Mouse (Mus musculus) hindbrain, embryonic 10.5 days (tissue): Measurements from ENCODE around the gene Trmt2b. TPM values are rescaled to one million over a fixed set of nuclear protein-coding genes. Genes with fewer than 3 reads are reported as not detected.

Experiments used
- DNase-seq: peaks from one replicate; pipeline ENCODE4 v3.0.0-alpha.2; 2017; ENCODE audit warnings: low spot score
- H3K27ac ChIP-seq: fragments of 300-500 bp; sonication (generic); 2 replicates; pipeline ENCODE4 v1.5.1; 2016; ENCODE audit warnings: mild to moderate bottlenecking, moderate library complexity
- H3K27me3 ChIP-seq: fragments of 300-500 bp; sonication (generic); 2 replicates; pipeline ENCODE4 v1.6.1; 2016; ENCODE audit warnings: mild to moderate bottlenecking; ENCODE audit not compliant: poor library complexity, insufficient read depth, severe bottlenecking
- H3K36me3 ChIP-seq: fragments of 300-500 bp; sonication (generic); 2 replicates; pipeline ENCODE4 v1.6.1; 2016; ENCODE audit warnings: mild to moderate bottlenecking, moderate library complexity
- H3K4me1 ChIP-seq: fragments of 300-500 bp; sonication (generic); replicated peaks from 2 replicates; pipeline ENCODE4 v1.6.1; 2016; ENCODE audit warnings: mild to moderate bottlenecking
- H3K4me3 ChIP-seq: fragments of 300-500 bp; sonication (generic); 2 replicates; pipeline ENCODE4 v1.5.1; 2016; ENCODE audit warnings: mild to moderate bottlenecking, moderate library complexity
- H3K9me3 ChIP-seq: fragments of 300-500 bp; sonication (generic); 2 replicates; pipeline ENCODE4 v1.6.1; 2016; ENCODE audit warnings: mild to moderate bottlenecking, moderate library complexity
- WGBS: fragments of 180-500 bp; shearing (Covaris S2); methylation state at CpG from one replicate; pipeline ENCODE4 v1.1.7; 2016; 5-methylcytosine and 5-hydroxymethylcytosine counted together
- polyA plus RNA-seq: library from polyadenylated mRNA; unstranded; fragments of >200 nt; fragmentation: Nextera tagmentation; extraction: Ambion mirVana; gene quantifications from 2 replicates; pipeline ENCODE4 v1.2.1, GENCODE M21; 2016

The Trmt2b gene
- polyA plus RNA-seq, 1 experiment from 2014 or later = 6.3 TPM

DNA sequence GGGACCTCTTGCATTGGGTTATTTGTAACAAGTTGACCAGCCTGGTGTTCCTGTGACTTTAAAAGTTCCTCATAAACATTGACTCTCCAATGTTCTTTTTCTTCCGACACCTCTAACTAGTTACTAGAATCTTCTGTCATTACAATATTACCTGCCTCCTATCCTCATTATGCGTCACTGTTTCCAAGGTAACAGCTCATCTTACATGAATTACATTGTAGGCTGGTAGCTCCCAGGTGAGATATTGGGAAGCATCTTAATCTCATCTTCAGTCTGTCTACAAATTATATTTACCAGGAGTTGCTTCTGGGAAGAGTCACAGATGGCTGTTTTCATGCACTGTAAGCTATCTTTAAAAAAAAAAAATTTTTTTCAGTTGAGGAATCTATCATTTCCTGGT is 8.3 kb upstream of the Trmt2b start:
- H3K4me1 ChIP-seq = no peaks in the 10 kb centered on the region
- H3K9me3 ChIP-seq = no peaks in the 10 kb centered on the region
- WGBS = 89% methylated on average over 2 of the region's 2 CpGs
- DNase-seq = no peak
- no peak overlapping the region for H3K27ac ChIP-seq
- no peaks in the 10 kb centered on the region for H3K36me3 ChIP-seq
- H3K27me3 ChIP-seq = peaks cover 24% of the 10 kb centered on the region
- no peak overlapping the region for H3K4me3 ChIP-seq

GRCm38 (mm10) chrX:134280531-134280930 is 3.7 kb upstream of the Trmt2b start:
- Histone ChIP-seq H3K27me3 (peaks cover 22% of the 10 kb centered on the region), H3K27ac (no peak overlapping the region), H3K4me1 (peaks cover 7% of the 10 kb centered on the region; the same call in 1 of the 2 replicates), H3K36me3 (no peaks in the 10 kb centered on the region), H3K9me3 (no peaks in the 10 kb centered on the region), H3K4me3 (no peak overlapping the region)
- DNase-seq = no peak
- 86% methylated on average over 3 of the region's 3 CpGs for WGBS

DNA sequence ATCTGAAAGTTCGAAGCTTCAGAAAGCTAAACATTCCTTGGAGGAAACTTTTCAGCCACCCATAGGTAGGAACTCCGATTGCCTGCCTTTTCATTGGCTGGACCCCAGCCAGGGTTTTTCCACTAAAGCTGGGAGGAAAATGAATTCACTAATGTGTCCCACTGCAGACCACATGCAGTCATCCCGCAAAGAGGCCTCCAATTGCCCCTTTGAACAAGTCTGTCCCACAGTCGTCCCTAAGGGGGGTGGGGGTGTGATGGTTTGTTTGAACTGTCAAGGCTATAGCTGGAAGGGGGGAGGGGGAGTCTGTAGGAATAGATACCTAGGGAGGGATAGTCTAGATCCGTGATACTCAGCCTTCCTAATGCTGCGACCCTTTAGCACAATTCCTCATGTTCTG is 1.1 kb downstream of the Trmt2b start:
- Histone ChIP-seq H3K27ac (no peak overlapping the region), H3K4me1 (peaks cover 8% of the 10 kb centered on the region; the same call in 1 of the 2 replicates), H3K9me3 (no peaks in the 10 kb centered on the region), H3K27me3 (peaks cover 17% of the 10 kb centered on the region), H3K4me3 (no peak overlapping the region), H3K36me3 (no peaks in the 10 kb centered on the region)
- DNase-seq = peak; percentile 7
- WGBS = 34% methylated on average over 6 of the region's 6 CpGs

- 80% methylated on average over 11 of the region's 11 CpGs for WGBS
- H3K36me3 ChIP-seq = no peaks in the 10 kb centered on the region
- no peaks in the 10 kb centered on the region for H3K4me1 ChIP-seq
- no peak for DNase-seq
- no peak overlapping the region for H3K27ac ChIP-seq
- H3K4me3 ChIP-seq = no peak overlapping the region
- no peaks in the 10 kb centered on the region for H3K27me3 ChIP-seq
- H3K9me3 ChIP-seq = no peaks in the 10 kb centered on the region
Measured at GRCm38 (mm10) chrX:134262129-134262528, 14.7 kb downstream of the Trmt2b start.

GRCm38 (mm10) chrX:134261191-134261590 is 15.6 kb downstream of the Trmt2b start:
- WGBS = 59% methylated on average over 5 of the region's 5 CpGs

DNA sequence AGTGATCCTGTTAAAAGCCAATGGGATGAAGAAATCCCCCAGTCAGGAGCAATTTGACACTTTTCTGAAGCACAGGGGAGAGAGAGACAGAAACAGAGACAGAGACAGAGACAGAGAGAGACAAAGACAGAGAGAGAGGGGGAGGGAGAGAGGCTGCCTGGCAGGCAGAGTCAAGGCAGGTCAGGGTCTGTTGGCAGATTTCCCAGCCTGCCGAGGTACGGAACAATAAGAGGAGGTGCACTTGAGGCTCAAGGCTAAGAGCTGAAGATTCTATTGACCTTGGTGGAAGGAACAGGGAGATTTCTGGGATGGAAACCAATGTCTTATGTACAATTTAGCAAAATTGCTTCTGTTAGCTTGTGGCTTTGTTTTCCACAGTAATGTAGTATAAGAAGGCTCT is 28.6 kb downstream of the Trmt2b start:
- DNase-seq = no peak
- H3K9me3 ChIP-seq = no peaks in the 10 kb centered on the region
- WGBS = 82% methylated on average over 2 of the region's 2 CpGs
- no peak overlapping the region for H3K27ac ChIP-seq
- H3K4me1 ChIP-seq = no peaks in the 10 kb centered on the region
- no peaks in the 10 kb centered on the region; the same call in 1 of the 2 replicates for H3K27me3 ChIP-seq
- H3K4me3 ChIP-seq = no peak overlapping the region
- H3K36me3 ChIP-seq = no peaks in the 10 kb centered on the region

More at GRCm38 (mm10) chrX:134261191-134261590, 15.6 kb downstream of the Trmt2b start:
- DNase-seq = no peak
- Histone ChIP-seq H3K4me1 (no peaks in the 10 kb centered on the region), H3K27me3 (no peaks in the 10 kb centered on the region), H3K36me3 (no peaks in the 10 kb centered on the region), H3K27ac (no peak overlapping the region), H3K4me3 (no peak overlapping the region), H3K9me3 (no peaks in the 10 kb centered on the region)

- WGBS = 92% methylated on average over 10 of the region's 10 CpGs
- H3K9me3 ChIP-seq = no peaks in the 10 kb centered on the region
Measured at GRCm38 (mm10) chrX:134245946-134246345, 30.8 kb downstream of the Trmt2b start.

DNA sequence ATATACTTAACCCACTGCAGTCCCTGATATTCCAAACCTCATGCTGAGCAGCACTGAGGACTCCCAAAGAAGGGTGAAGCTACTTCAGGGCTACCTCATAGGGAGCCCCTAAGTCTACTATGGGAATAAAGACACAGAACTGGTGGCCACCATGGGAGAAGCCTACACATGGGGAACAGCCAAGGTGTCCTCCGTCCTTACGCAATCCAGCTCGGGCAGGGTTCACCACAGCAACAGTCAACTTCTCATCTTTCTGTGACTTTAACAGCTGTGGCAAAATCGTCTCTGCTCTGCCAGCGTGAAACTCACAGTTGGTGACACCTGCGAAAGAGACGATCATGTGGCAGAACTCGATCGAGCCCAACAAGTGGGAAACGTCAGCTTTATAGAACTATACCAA is 38.5 kb downstream of the Trmt2b start:
- Histone ChIP-seq H3K36me3 (no peaks in the 10 kb centered on the region), H3K4me3 (no peak overlapping the region), H3K27ac (no peak overlapping the region), H3K4me1 (no peaks in the 10 kb centered on the region), H3K9me3 (no peaks in the 10 kb centered on the region), H3K27me3 (no peaks in the 10 kb centered on the region)
- WGBS = 94% methylated on average over 10 of the region's 10 CpGs
- DNase-seq = no peak

More at GRCm38 (mm10) chrX:134245946-134246345, 30.8 kb downstream of the Trmt2b start:
- no peak for DNase-seq
- no peak overlapping the region for H3K27ac ChIP-seq
- no peaks in the 10 kb centered on the region; the same call in 1 of the 2 replicates for H3K27me3 ChIP-seq
- no peaks in the 10 kb centered on the region for H3K36me3 ChIP-seq
- no peaks in the 10 kb centered on the region for H3K4me1 ChIP-seq
- no peak overlapping the region for H3K4me3 ChIP-seq

DNA sequence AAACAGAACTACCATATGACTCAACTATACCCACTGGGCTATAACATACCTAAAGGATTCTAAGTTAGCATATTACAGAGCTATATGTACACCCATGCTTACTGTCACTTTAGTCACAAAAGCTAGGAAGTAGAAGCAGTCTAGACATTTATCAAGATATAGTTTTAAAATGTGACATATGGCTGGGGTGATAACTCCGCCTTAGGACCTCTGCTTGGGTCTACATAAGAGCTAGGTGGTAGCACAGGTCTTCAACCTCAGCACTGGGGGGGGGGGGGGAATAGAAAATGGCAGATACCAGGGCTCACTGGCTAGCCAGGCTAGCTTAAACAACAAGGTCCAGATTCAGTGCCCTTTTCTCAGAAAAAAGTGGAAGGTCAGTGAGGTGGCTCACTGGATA is 43.7 kb downstream of the Trmt2b start:
- no peaks in the 10 kb centered on the region for H3K36me3 ChIP-seq
- WGBS = 79% methylated on average over 1 of the region's 1 CpGs
- no peaks in the 10 kb centered on the region for H3K27me3 ChIP-seq
- H3K4me3 ChIP-seq = no peak overlapping the region
- no peak for DNase-seq
- no peaks in the 10 kb centered on the region for H3K4me1 ChIP-seq
- no peak overlapping the region for H3K27ac ChIP-seq
- no peaks in the 10 kb centered on the region for H3K9me3 ChIP-seq

DNA sequence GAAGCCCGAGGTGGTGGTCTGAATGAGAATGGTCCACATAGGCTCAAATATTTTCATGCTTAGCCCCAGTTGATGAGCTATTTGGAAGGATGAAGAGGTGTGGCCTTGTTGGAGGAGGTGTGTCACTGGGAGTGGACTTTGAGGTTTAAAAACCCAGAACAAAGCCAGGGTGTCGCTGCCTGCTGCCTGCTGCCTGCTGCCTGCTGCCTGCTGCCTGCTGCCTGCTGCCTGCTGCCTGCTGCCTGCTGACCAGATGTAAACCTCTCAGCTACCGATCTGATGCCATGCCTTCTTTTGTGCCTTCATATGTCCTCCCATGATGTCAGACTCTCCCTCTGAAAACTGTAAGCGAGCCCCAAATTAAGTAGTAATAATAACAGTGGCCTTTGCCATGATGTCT is 54.9 kb downstream of the Trmt2b start, which contains the start of gene Nox1:
TSS of gene Nox1 (minus strand) at position 101 of the 400 bp plus-strand sequence.
- 65% methylated on average over 4 of the region's 4 CpGs for WGBS
- peaks cover 7% of the 10 kb centered on the region; the same call in 1 of the 2 replicates for H3K27me3 ChIP-seq

GRCm38 (mm10) chrX:134220618-134221017 is 56.2 kb downstream of the Trmt2b start:
- Histone ChIP-seq H3K4me3 (no peak overlapping the region), H3K27me3 (peaks cover 7% of the 10 kb centered on the region; the same call in 1 of the 2 replicates), H3K27ac (no peak overlapping the region), H3K9me3 (no peaks in the 10 kb centered on the region), H3K4me1 (no peaks in the 10 kb centered on the region), H3K36me3 (no peaks in the 10 kb centered on the region)
- WGBS = 67% methylated on average over 3 of the region's 3 CpGs
- DNase-seq = no peak

More for the DNA sequence above, 54.9 kb downstream of the Trmt2b start, which contains the start of gene Nox1:
- Histone ChIP-seq H3K27ac (no peak within 1 kb of the TSS), H3K4me3 (no peak within 1 kb of the TSS), H3K36me3 (no peaks in the 10 kb centered on the region), H3K4me1 (no peaks in the 10 kb centered on the region), H3K9me3 (no peaks in the 10 kb centered on the region)
- DNase-seq = no peak

DNA sequence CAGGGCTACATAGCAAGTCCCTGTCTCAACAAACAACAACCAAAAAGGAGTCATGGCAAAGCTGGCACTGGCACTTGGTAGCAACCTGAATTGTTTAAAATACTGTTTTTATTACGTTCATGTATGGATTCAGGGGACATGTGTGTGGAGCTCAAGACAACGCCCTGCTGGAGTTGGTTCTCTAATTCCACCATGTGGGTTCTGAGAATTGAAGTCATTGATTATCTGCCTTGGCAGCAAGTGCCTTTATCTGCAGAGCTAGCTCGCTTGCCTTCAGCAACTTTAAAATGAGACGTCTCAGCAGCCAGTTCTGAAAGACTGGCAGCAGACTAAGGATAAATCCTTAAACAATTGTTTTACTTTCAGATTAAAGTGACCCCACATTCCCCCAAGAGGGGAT is 58.6 kb downstream of the Trmt2b start:
- Histone ChIP-seq H3K9me3 (no peaks in the 10 kb centered on the region), H3K27me3 (peaks cover 3% of the 10 kb centered on the region; the same call in 1 of the 2 replicates), H3K27ac (no peak overlapping the region), H3K4me3 (no peak overlapping the region), H3K4me1 (no peaks in the 10 kb centered on the region), H3K36me3 (no peaks in the 10 kb centered on the region)
- DNase-seq = no peak
- 67% methylated on average over 4 of the region's 4 CpGs for WGBS

GRCm38 (mm10) chrX:134211151-134211642 is 65.6 kb downstream of the Trmt2b start:
- Histone ChIP-seq H3K9me3 (no peaks in the 10 kb centered on the region), H3K4me1 (no peaks in the 10 kb centered on the region), H3K4me3 (no peak overlapping the region), H3K36me3 (no peaks in the 10 kb centered on the region), H3K27me3 (peaks cover 4% of the 10 kb centered on the region; the same call in 1 of the 2 replicates), H3K27ac (no peak overlapping the region)
- no peak for DNase-seq
- 79% methylated on average over 7 of the region's 7 CpGs for WGBS

DNA sequence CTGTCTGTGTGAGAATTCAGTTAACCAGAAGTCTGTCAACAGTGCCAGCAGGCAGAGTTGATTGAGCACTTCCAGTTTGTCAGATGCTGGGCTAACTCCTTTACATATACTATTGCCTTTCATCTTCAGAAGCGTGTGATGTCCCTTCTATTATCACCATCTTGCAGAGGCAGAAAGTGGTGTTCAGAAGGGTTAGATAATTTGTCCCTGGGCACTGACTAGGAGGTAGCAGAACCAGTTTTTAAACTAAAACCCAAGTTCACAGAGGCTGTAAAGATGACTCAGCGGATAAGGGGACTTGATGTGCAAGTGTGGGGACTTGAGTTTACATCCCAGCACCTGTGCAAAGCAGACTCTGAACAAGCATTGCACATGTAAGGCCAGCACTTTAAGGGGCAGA is 68.3 kb downstream of the Trmt2b start:
- 84% methylated on average over 2 of the region's 2 CpGs for WGBS
- Histone ChIP-seq H3K9me3 (no peaks in the 10 kb centered on the region), H3K27ac (no peak overlapping the region), H3K27me3 (peaks cover 4% of the 10 kb centered on the region; the same call in 1 of the 2 replicates), H3K4me1 (no peaks in the 10 kb centered on the region), H3K36me3 (no peaks in the 10 kb centered on the region), H3K4me3 (no peak overlapping the region)
- DNase-seq = no peak
